Comparison of ENCODE assay signal across 8 mouse cellular contexts in the genomic region with DNA sequence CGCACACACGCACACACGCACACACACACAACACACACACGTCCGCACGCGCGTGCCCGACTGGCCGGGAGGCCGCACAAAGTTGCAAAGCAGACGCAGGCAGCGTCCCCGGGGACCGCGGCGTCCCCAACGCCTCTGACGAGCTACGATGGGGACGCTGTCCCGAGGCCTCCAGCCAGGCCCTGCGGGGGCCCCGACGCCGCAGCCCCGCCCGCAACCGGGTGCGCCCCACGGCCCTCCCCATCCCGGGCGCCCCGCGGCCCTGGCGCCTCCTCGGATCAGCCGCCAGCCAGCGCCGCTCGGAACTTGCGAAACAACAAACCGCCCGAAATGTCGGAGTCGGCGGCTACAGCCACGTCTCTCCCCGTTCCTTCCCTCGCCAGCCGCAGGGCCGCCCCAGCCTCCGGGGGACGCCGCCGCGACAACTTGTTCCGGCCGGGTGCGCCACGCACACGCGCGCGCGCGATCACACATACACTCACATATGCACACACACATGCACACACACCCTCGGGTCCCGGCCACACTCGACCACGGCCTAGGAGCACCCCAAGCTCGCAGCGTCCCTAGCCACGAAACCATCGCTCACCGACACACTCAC. TPM values are rescaled to one million over a fixed set of nuclear protein-coding genes. Genes with fewer than 3 reads are reported as not detected.
DNase-seq lines count a peak whose midpoint lies in the region; ATAC-seq and TF ChIP-seq lines count a peak whose summit lies in the region.

No protein-coding gene starts in this region.

- H3K4me3 ChIP-seq in spleen, adult 2 months (ENCODE audit: extremely low read depth, insufficient read depth, insufficient read length) = peak overlapping the region; percentile 62; the same call in 1 of the 2 replicates
- H3K4me3 ChIP-seq in hindbrain, embryonic 16.5 days (ENCODE audit: low read length) = peak overlapping the region; percentile 67
- H3K4me3 ChIP-seq in liver, embryonic 14.5 days (ENCODE audit: insufficient read depth in 1 of 2, low read depth in 2 of 2, low read length in 2 of 2) = peak overlapping the region; percentile 54 to 61
- peak overlapping the region; percentile 58 for H3K4me3 ChIP-seq in neural tube, embryonic 12.5 days

- TF ChIP-seq CTCF in spleen, adult 2 months (IDR thresholded peaks at IDR 0.05; ENCODE audit: extremely low read depth, insufficient read depth, insufficient read length, insufficient replicate concordance) = no peak
- TF ChIP-seq CTCF in liver, embryonic 14.5 days (IDR thresholded peaks at IDR 0.05; ENCODE audit: low read depth) = no peak

- TF ChIP-seq POLR2A in spleen, adult 2 months (IDR thresholded peaks at IDR 0.05; ENCODE audit: low read depth, low read length) = no peak

- peaks cover 12% of the 10 kb centered on the region for H3K27me3 ChIP-seq in spleen, adult 2 months (ENCODE audit: control insufficient read depth, insufficient read depth, low read length)
- no peaks in the 10 kb centered on the region; the same call in none of the 2 replicates for H3K27me3 ChIP-seq in hindbrain, embryonic 16.5 days (replicated peaks; ENCODE audit: control insufficient read depth, insufficient read depth, low read length)
- peaks cover 57% of the 10 kb centered on the region for H3K27me3 ChIP-seq in liver, embryonic 14.5 days (ENCODE audit: control insufficient read depth, insufficient read depth, low read length)
- H3K27me3 ChIP-seq in neural tube, embryonic 12.5 days (replicated peaks) = peaks cover 43% of the 10 kb centered on the region

- H3K4me2 ChIP-seq in hindbrain, embryonic 16.5 days (ENCODE audit: low read length) = peak overlapping the region; percentile 98
- H3K4me2 ChIP-seq in liver, embryonic 14.5 days (ENCODE audit: low read depth) = peak overlapping the region; percentile 78
- peak overlapping the region; percentile 98 for H3K4me2 ChIP-seq in neural tube, embryonic 12.5 days (replicated peaks)

- ATAC-seq in hindbrain, embryonic 16.5 days = 0 out of 2 replicates have a peak, but pooled peaks have one; percentile 21
- ATAC-seq in liver, embryonic 14.5 days (ENCODE audit: insufficient read depth) = peak; percentile 12; the same call in 1 of the 2 replicates
- ATAC-seq in neural tube, embryonic 12.5 days (ENCODE audit: low FRiP score, low read depth) = peak; percentile 34; the same call in 1 of the 2 replicates
- no peak for ATAC-seq in monocyte, adult 5-6 weeks (replicated peaks; ENCODE audit: insufficient number of reproducible peaks, low FRiP score, low TSS enrichment, poor library complexity, severe bottlenecking)

- no peak for TF ChIP-seq EP300 in liver, embryonic 14.5 days (IDR thresholded peaks at IDR 0.05; ENCODE audit: low read depth)

- H3K9ac ChIP-seq in hindbrain, embryonic 16.5 days (ENCODE audit: low read depth, low read length) = peak overlapping the region; percentile 83
- H3K9ac ChIP-seq in liver, embryonic 14.5 days (replicated peaks) = peak overlapping the region; percentile 60
- H3K9ac ChIP-seq in neural tube, embryonic 12.5 days = peak overlapping the region; percentile 70

- DNase-seq in spleen, adult 2 months (ENCODE audit: low read depth in 1 of 2, low spot score in 2 of 2) = no peak
- DNase-seq in spleen, adult 12 weeks (ENCODE audit: low spot score) = no peak
- DNase-seq in cerebellum, adult 8-10 months = peak; percentile 38
- DNase-seq in gastrocnemius, adult 18-20 months (ENCODE audit: low spot score) = peak; percentile 32
- DNase-seq in liver, embryonic 14.5 days (ENCODE audit: low read depth in 3 of 3, low spot score in 3 of 3) = no peak

- H3K36me3 ChIP-seq in spleen, adult 2 months (ENCODE audit: control insufficient read depth, insufficient read depth, low read length) = no peaks in the 10 kb centered on the region
- no peaks in the 10 kb centered on the region for H3K36me3 ChIP-seq in hindbrain, embryonic 16.5 days (ENCODE audit: control insufficient read depth, insufficient read depth, low read length)
- no peaks in the 10 kb centered on the region for H3K36me3 ChIP-seq in liver, embryonic 14.5 days (replicated peaks; ENCODE audit: control insufficient read depth, insufficient read depth, low read depth)
- H3K36me3 ChIP-seq in neural tube, embryonic 12.5 days = no peaks in the 10 kb centered on the region

- peaks cover 12% of the 10 kb centered on the region for H3K4me1 ChIP-seq in spleen, adult 2 months (ENCODE audit: control insufficient read depth, insufficient read depth, insufficient read length)
- H3K4me1 ChIP-seq in hindbrain, embryonic 16.5 days (ENCODE audit: control insufficient read depth, insufficient read depth, low read depth, low read length) = peaks cover 18% of the 10 kb centered on the region
- H3K4me1 ChIP-seq in liver, embryonic 14.5 days (replicated peaks; ENCODE audit: control insufficient read depth in 2 of 2, insufficient read depth in 2 of 2, low read length in 1 of 2) = peaks cover 11 to 27% of the 10 kb centered on the region in 2 experiments
- peaks cover 27% of the 10 kb centered on the region for H3K4me1 ChIP-seq in neural tube, embryonic 12.5 days

- no peak overlapping the region for H3K27ac ChIP-seq in spleen, adult 2 months (ENCODE audit: insufficient read depth, low read length)
- H3K27ac ChIP-seq in hindbrain, embryonic 16.5 days (ENCODE audit: low read depth, low read length) = no peak overlapping the region
- no peak overlapping the region for H3K27ac ChIP-seq in liver, embryonic 14.5 days
- H3K27ac ChIP-seq in neural tube, embryonic 12.5 days = no peak overlapping the region

- H3K9me3 ChIP-seq in hindbrain, embryonic 16.5 days (ENCODE audit: control insufficient read depth, low read length) = no peaks in the 10 kb centered on the region
- H3K9me3 ChIP-seq in liver, embryonic 14.5 days (ENCODE audit: control insufficient read depth, low read length) = no peaks in the 10 kb centered on the region
- no peaks in the 10 kb centered on the region for H3K9me3 ChIP-seq in neural tube, embryonic 12.5 days

- WGBS in spleen, adult 2 months = under 1% methylated on average over 64 of the region's 76 CpGs
- under 1% methylated on average over 74 of the region's 76 CpGs for WGBS in hindbrain, embryonic 16.5 days
- under 1% methylated on average over 75 of the region's 76 CpGs for WGBS in liver, embryonic 14.5 days (ENCODE audit: insufficient replicate concordance)
- under 1% methylated on average over 76 of the region's 76 CpGs for WGBS in neural tube, embryonic 12.5 days

RNA-seq across cellular contexts. Expression of a gene that starts 1.1 kb away (rescaled TPM):
- 1.2 and 1.5 TPM in 2 replicates for polyA plus RNA-seq in spleen, adult 2 months (2012; rRNA removed)
- total RNA-seq in gastrocnemius, adult 18-20 months (2021) = 1 to 10 TPM in 1 of 2 experiments, under 1 TPM in 1; 0.71 to 1.5 TPM
- 25.0 and 25.2 TPM in 2 replicates for polyA plus RNA-seq in hindbrain, embryonic 16.5 days (2015; fragmentation: Nextera tagmentation; extraction: Ambion mirVana)
- polyA plus RNA-seq in liver, embryonic 14.5 days (2012; rRNA removed) = 1.7 and 2.0 TPM in 2 replicates
- polyA plus RNA-seq in liver, embryonic 14.5 days (2014; fragmentation: Nextera tagmentation; extraction: Ambion mirVana) = 2.8 and 3.0 TPM in 2 replicates
- 8.7 and 9.6 TPM in 2 replicates for polyA plus RNA-seq in neural tube, embryonic 12.5 days (2016; fragmentation: Nextera tagmentation; extraction: Ambion mirVana)
- total RNA-seq in monocyte, adult 5-6 weeks (2017) = not detected in 3 replicates

RNA-seq across cellular contexts. Expression of a gene that starts 6.3 kb away (rescaled TPM):
- 15.0 and 18.6 TPM in 2 replicates for polyA plus RNA-seq in spleen, adult 2 months (2012; rRNA removed)
- 10 to 100 TPM; 19.7 to 25.5 TPM for total RNA-seq in gastrocnemius, adult 18-20 months (2021)
- 36.3 and 41.1 TPM in 2 replicates for polyA plus RNA-seq in hindbrain, embryonic 16.5 days (2015; fragmentation: Nextera tagmentation; extraction: Ambion mirVana)
- polyA plus RNA-seq in liver, embryonic 14.5 days (2012; rRNA removed) = 21.8 and 23.8 TPM in 2 replicates
- 31.6 and 36.8 TPM in 2 replicates for polyA plus RNA-seq in liver, embryonic 14.5 days (2014; fragmentation: Nextera tagmentation; extraction: Ambion mirVana)
- 36.4 and 37.4 TPM in 2 replicates for polyA plus RNA-seq in neural tube, embryonic 12.5 days (2016; fragmentation: Nextera tagmentation; extraction: Ambion mirVana)
- total RNA-seq in monocyte, adult 5-6 weeks (2017) = 11.1 to 17.7 TPM (median 12.7 TPM) in 3 replicates

RNA-seq across cellular contexts. Expression of a gene that starts 36.4 kb away (rescaled TPM):
- polyA plus RNA-seq in spleen, adult 2 months (2012; rRNA removed) = 28.8 and 31.9 TPM in 2 replicates
- total RNA-seq in gastrocnemius, adult 18-20 months (2021) = 10 to 100 TPM; 28.0 TPM
- 86.6 and 94.4 TPM in 2 replicates for polyA plus RNA-seq in hindbrain, embryonic 16.5 days (2015; fragmentation: Nextera tagmentation; extraction: Ambion mirVana)
- polyA plus RNA-seq in liver, embryonic 14.5 days (2012; rRNA removed) = 35.3 and 43.4 TPM in 2 replicates
- 45.3 and 55.7 TPM in 2 replicates for polyA plus RNA-seq in liver, embryonic 14.5 days (2014; fragmentation: Nextera tagmentation; extraction: Ambion mirVana)
- polyA plus RNA-seq in neural tube, embryonic 12.5 days (2016; fragmentation: Nextera tagmentation; extraction: Ambion mirVana) = 145 and 150 TPM in 2 replicates
- 49.3 to 72.8 TPM (median 58.3 TPM) in 3 replicates for total RNA-seq in monocyte, adult 5-6 weeks (2017)

Comparison
In these comparisons a context has a peak if more than half of its experiments do, and no peak if none do; other contexts are left out.
1. DNase-seq: peak in cerebellum, adult 8-10 months (single experiment) and gastrocnemius, adult 18-20 months (single experiment); none in spleen, adult 2 months (0 of 2), spleen, adult 12 weeks (single experiment) and liver, embryonic 14.5 days (0 of 3).
2. Peak in every context shown above with its lines, with median percentiles within 50 percentile points of each other: H3K4me3 ChIP-seq, H3K4me2 ChIP-seq and H3K9ac ChIP-seq.